Mouse (Mus musculus) left cerebral cortex, postnatal 10 days (tissue): ENCODE data around the gene Myo6. TPM values are rescaled to one million over a fixed set of nuclear protein-coding genes. Genes with fewer than 3 reads are reported as not detected.

ENCODE experiments used
- DNase-seq, 2 experiments: peaks; one replicate each; pipeline ENCODE4 v3.0.0; 2021 to 2022; ENCODE audit warnings: low spot score in 2 of 2, mixed read lengths in 1 of 2; ENCODE audit errors: extremely low spot score in 1 of 2
- intact Hi-C: fragments of 180-260 bp; cut with DNase I; formaldehyde crosslinking; loops from one replicate; pipeline ENCODE4 v1.15.1; 2025
- total RNA-seq, 2 experiments: library from RNA; stranded (reverse); gene quantifications; 2 replicates each; pipeline ENCODE4 v1.2.3; 2021

The Myo6 gene
- total RNA-seq, 2 experiments from 2014 or later: 46.3 to 49.6 TPM

DNA sequence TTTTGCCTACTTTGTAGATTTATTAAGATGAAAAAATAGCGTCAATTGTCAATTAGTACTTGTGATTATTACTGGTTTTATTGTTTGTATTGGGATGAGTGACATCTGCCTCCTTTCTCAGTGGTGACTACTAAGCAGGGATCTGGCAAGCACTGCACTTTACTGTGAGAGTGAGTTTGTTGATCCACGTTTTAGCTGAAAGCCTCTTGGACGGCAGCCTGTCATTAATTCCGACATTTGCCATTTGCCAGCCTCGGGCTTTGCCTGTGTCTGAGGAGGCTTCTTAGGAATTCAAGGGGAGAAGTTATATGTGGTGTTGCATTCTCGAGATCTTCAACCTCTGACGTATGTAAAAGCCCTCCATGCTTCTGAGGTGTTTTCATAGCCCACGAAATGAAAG is 168.6 kb downstream of the Myo6 start:
- intact Hi-C loops: loop anchor here (10.0 kb wide), 1 partner anchor 1291 kb away; no protein-coding TSS in a partner anchor

GRCm38 (mm10) chr9:80333998-80334605 is 169.3 kb downstream of the Myo6 start:
- peak in 1 of 2 experiments; percentile 29 for DNase-seq
- intact Hi-C loops: loop anchor here (10.0 kb wide), 1 partner anchor 1291 kb away; no protein-coding TSS in a partner anchor

More for the DNA sequence above, 168.6 kb downstream of the Myo6 start:
- no peak for DNase-seq

DNA sequence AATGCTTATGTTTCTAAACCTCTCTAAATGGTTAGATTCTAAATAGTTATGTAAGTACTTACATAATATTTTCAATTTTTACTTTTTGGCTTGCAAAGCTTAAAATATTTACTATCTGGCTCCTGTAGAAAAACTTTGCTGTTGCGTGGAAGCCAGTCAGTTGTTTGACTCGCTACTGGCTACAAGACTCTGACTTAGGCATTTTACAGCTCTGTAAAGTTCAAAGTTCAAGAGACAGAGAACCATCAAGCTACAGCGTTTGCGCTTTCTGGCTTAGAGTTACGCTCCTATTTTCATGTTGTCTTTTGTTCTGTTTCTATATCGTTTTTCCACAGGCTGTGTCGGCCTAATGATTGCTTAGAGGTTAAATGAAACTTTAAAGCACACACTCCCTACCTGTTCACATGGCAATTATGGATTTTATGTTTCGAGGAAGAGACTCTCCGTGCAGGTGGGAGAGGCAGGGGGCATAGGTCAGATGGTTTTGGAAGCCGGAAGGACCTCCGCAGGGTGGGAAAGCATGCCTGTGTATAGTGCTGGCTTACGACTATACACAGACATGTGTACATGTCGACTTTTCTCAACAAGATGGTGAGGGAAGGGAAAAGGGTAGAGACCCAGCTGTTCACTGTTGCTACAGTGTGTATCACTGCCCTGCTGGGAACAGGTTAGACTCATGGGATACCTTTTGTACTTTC is 171.0 kb downstream of the Myo6 start:
- intact Hi-C loops: loop anchor here (10.0 kb wide), 1 partner anchor 1289 kb away; no protein-coding TSS in a partner anchor
- DNase-seq: no peak

DNA sequence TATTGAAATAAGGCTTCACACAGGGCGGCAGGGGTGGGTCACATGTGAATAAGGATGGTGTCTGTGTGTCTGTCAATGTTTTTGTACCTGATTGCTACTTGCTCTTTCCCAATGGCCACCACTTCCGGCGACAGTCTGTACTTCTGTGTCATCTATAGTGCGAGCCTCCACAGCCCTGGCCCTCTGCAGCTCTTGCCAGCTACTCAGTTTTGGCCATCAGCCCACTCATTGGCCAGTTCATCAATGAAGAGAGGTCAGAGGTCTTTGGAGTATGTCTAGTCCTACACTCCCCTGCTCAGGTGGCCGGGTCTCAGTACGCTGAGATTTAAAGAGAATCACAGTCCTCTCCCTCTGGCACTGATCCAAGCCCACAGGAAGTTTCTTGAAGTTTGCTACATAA is 173.2 kb downstream of the Myo6 start:
- DNase-seq: no peak
- intact Hi-C loops: loop anchor here (10.0 kb wide), 1 partner anchor 1287 kb away; no protein-coding TSS in a partner anchor

DNA sequence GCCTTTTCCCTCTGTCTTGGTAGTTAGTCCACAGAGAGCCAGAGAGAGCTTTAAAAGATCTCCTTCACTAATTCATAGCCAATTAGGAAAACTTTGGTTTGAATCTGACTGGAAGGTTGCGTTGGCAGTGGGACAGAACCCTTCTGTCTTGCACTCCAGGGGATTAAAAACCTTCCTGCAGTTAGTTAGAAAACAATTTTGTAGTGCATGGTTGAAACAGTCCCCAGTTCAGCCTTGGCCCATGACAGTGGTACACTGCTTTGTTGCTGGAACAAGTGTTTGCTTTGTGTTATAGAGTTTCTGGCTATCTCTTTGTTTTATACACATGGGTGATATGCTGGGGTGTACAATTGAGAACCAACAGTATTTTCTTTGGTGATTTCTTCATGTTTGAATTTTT is 176.1 kb downstream of the Myo6 start:
- intact Hi-C loops: no loop called here
- DNase-seq: no peak

GRCm38 (mm10) chr9:80341756-80342155 is 176.9 kb downstream of the Myo6 start:
- intact Hi-C loops: no loop called here
- DNase-seq: no peak

DNA sequence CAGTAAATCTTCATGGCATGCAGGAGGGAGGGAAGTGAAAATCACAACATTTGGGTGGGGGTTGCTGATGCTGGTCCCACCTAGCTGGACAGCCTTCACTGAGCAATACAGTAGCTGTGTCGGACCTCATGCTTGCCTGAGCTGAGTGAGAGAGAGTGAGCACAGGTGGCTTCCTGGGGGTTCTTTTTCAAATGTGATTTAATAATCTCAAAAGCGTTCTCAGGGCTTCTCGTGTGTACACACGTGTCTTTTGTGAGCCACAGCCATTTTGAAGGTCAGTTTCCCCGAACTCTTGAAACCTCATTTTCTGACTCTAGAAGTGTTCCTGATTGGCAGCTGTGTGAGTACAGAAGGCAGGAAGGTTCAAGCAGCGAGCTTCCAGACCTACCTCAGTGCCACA is 177.7 kb downstream of the Myo6 start:
- intact Hi-C loops: no loop called here
- no peak for DNase-seq

DNA sequence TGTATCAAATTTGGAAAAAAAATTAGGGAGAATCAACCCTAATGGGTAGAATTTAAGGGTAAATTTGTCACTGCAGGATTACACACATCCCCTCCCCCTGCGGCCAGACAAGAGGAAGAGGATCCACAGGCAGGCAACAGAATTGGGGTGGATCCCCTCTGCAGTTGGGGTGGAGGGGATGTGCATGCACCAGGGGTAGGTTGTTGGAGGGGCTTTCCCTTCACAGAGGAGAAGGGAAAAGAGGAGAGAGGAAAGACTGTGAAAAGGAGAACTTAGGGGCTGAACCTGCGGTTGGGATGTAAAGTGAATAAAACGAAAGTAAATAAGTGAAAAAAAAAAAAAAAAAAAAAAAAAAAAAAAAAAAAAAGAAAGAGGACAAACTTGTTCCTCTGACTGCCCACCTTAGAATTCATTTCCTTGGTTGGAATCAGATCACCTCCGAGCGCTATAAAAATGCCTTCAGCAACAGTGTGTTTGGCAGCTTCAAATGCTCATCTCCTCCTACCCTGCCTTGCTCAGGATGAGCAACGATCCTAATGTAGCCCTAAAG is 179.7 kb downstream of the Myo6 start:
- intact Hi-C loops: no loop called here
- no peak for DNase-seq

DNA sequence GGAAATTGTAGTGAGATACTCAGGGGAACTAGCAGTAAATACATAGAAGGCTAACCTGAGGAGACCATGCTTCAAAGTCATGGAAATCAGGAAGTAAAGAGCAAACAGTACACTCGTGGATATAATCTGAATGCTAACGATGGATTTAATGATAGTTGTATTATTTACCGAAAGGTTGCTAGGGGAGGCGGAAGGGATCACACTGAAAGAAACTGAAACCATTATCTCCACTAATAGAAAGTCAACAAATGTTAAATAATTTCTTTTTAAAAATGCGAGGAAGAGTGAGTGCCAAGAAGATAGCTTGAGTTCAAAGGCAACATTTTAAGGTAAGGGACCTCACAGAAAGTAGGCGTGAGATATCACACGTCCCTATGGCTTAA is 186.5 kb downstream of the Myo6 start:
- intact Hi-C loops: no loop called here
- DNase-seq: no peak

DNA sequence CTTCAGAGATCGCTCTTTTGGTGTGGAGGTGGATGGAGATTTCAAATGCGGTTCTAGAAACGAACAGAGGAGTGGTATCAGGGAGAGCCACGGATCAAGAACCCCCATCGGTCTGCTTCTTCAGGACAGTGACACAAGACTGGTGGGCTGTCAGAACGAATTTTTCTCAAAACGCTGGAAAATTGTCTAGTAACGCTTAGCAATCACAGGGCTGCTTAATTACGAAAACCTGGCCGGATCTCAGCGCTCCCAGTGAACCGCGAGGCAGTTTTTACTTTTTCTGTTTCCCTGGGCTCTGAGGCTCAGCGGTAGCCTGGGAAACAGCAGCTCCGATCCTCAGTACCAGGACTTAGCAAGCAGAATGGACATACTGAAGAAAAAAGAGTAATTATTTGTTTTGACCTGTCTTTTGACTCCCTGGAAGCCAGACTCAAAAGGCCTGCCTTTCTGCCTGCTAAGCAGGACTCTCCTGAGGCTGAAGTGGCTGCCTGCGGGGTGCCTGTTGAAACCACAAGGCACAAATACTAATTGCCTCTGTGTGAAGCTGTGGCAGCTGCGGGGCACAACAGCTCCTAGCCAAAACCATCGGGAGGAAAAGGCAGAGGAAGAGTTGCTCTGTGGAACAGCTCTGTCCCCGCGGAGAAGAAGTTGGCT is 187.0 kb downstream of the Myo6 start:
- intact Hi-C loops: no loop called here
- DNase-seq: no peak

- intact Hi-C loops: no loop called here
Observed at GRCm38 (mm10) chr9:80360063-80360462, 195.2 kb downstream of the Myo6 start.

More at GRCm38 (mm10) chr9:80360063-80360462, 195.2 kb downstream of the Myo6 start:
- DNase-seq: no peak

Other genes with a start within 250 kb of the Myo6 start
- 10 to 100 TPM; 27.3 to 30.0 TPM for gene Filip1, start 152.2 kb upstream of the Myo6 start, total RNA-seq
- 100 to 1,000 TPM in 1 of 2 experiments, 10 to 100 TPM in 1; 93.0 to 100 TPM for gene Senp6, start 98.1 kb upstream of the Myo6 start, total RNA-seq